Mouse (Mus musculus): Measurements from ENCODE around the gene Gnpat. TPM values are rescaled to one million over a fixed set of nuclear protein-coding genes. Genes with fewer than 3 reads are reported as not detected.

Gnpat gene
- 95.4 and 113 TPM in 2 replicates for polyA plus RNA-seq (2014; fragmentation: Nextera tagmentation; extraction: Ambion mirVana)

DNA sequence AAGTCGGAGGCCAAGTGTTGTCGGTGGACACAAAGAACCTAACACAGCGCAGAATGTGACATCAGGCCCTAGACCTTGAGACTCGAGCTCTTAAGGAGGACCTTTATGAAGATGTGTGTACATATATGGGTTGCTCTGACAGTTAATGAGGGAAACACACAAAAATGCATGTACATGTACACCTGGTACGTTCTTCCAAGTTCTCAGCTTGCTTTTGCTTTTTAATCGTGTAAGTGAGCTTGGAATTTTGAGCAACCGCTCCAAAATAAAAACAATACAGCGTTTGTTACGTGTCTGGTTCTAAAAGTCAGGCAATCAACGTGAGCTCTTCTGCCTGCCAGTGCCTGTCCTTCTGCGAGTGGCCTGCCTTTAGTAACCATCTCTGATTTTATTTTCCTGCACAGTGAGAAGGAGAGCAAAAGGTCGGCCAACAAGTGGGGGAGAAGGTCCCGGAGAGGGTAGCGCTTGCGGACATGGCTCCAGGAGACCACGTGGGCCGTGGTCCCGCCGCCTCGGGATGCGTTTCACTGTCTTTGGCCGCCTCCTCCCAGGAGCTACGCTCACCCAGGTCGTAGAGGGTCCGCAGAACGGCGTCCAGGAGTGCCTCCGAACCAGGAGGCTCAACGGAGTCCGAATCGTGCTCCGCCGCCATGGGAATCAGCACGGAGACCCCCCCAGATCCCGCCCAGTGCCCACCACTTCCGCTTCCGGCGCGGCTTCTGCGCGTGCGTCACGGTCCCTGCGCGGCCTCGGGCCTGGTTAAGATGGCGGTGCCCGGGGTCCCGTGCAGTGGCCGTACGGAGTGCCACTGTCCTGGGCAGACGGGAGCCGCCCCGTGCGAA is at the start of gene Gnpat, which contains the start of gene 2810004N23Rik:
Gene Gnpat, plus strand, starts transcription at position 713 of the 842 bp plus-strand sequence.
Gene 2810004N23Rik, minus strand, starts transcription at position 800 of the 842 bp plus-strand sequence.
- H3K9ac ChIP-seq (ENCODE audit: low read depth, low read length) = peak within 1 kb of the TSS; percentile 98
- under 1% methylated on average over 53 of the region's 55 CpGs for WGBS (ENCODE audit: insufficient replicate concordance)
- ATAC-seq (replicated peaks; ENCODE audit: insufficient number of reproducible peaks, low FRiP score, low TSS enrichment) = peak; percentile 93
- H3K4me1 ChIP-seq (ENCODE audit: control insufficient read depth, insufficient read depth, low read length) = peaks cover 36% of the 10 kb centered on the region
- H3K27me3 ChIP-seq (ENCODE audit: control insufficient read depth, insufficient read depth, low read length) = no peaks in the 10 kb centered on the region
- H3K27ac ChIP-seq (ENCODE audit: low read depth, low read length) = peak within 1 kb of the TSS; percentile 92
- peak within 1 kb of the TSS; percentile 87 for H3K4me2 ChIP-seq
- H3K9me3 ChIP-seq (replicated peaks; ENCODE audit: control insufficient read depth, low read length) = no peaks in the 10 kb centered on the region
- peak within 1 kb of the TSS; percentile 94 for H3K4me3 ChIP-seq (ENCODE audit: low read depth, low read length)
- H3K36me3 ChIP-seq (ENCODE audit: control insufficient read depth, insufficient read depth, low read length) = peaks cover 19% of the 10 kb centered on the region

DNA sequence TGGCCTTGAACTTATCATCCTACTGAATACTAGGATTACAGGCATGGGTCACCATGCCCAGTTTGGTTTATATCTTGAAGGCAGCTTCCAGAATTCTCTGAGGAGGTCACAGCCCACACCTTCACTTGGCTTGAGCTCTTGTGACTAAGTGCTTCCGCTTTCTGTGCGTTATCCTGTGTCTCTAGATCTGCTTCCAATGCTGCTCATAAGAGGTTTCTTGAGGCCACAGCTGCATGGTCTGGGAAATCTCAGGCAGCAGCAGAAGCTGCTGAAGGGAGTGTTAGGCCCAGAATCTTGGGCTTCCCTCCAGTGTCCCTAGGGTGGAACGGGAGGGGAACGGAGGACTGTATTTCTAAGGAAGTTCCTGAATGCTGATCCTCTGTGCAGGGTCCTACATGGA is 49.5 kb upstream of the Gnpat start:
- no peak for ATAC-seq (replicated peaks; ENCODE audit: insufficient number of reproducible peaks, low FRiP score, low TSS enrichment)
- H3K9ac ChIP-seq (ENCODE audit: low read depth, low read length) = no peak overlapping the region
- H3K4me3 ChIP-seq (ENCODE audit: low read depth, low read length) = no peak overlapping the region
- H3K9me3 ChIP-seq (replicated peaks; ENCODE audit: control insufficient read depth, low read length) = no peaks in the 10 kb centered on the region
- H3K27me3 ChIP-seq (ENCODE audit: control insufficient read depth, insufficient read depth, low read length) = no peaks in the 10 kb centered on the region
- 69% methylated on average over 4 of the region's 4 CpGs for WGBS (ENCODE audit: insufficient replicate concordance)
- H3K4me1 ChIP-seq (ENCODE audit: control insufficient read depth, insufficient read depth, low read length) = no peaks in the 10 kb centered on the region
- no peak overlapping the region for H3K27ac ChIP-seq (ENCODE audit: low read depth, low read length)
- H3K36me3 ChIP-seq (ENCODE audit: control insufficient read depth, insufficient read depth, low read length) = no peaks in the 10 kb centered on the region
- H3K4me2 ChIP-seq = no peak overlapping the region

DNA sequence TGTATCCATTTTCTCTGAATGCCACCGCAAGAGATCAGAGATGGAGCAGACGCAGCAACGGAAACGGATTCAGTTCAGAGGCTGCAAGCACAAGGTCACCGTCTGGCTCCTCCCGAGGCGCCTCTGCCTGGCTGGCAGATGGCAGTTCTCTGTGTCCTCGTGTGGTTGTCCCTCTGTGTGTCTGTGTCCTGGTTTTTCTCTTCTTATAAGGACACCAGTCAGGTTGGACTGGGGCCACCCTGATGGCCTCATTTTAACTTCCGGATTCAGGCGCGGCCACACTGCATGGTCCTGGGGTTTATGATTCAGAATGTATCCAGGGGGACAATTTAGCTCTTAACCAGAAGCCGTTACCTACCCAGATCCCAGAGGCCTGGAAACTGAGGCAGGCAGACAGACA is 47.0 kb upstream of the Gnpat start:
- Histone ChIP-seq H3K9ac (ENCODE audit: low read depth, low read length) (no peak overlapping the region), H3K36me3 (ENCODE audit: control insufficient read depth, insufficient read depth, low read length) (no peaks in the 10 kb centered on the region), H3K9me3 (replicated peaks; ENCODE audit: control insufficient read depth, low read length) (no peaks in the 10 kb centered on the region), H3K27me3 (ENCODE audit: control insufficient read depth, insufficient read depth, low read length) (0 out of 2 replicates have a peak, but pooled peaks cover 2% of the 10 kb centered on the region), H3K27ac (ENCODE audit: low read depth, low read length) (no peak overlapping the region), H3K4me3 (ENCODE audit: low read depth, low read length) (no peak overlapping the region), H3K4me2 (no peak overlapping the region), H3K4me1 (ENCODE audit: control insufficient read depth, insufficient read depth, low read length) (no peaks in the 10 kb centered on the region)
- no peak for ATAC-seq (replicated peaks; ENCODE audit: insufficient number of reproducible peaks, low FRiP score, low TSS enrichment)
- WGBS (ENCODE audit: insufficient replicate concordance) = 85% methylated on average over 12 of the region's 12 CpGs

GRCm38 (mm10) chr8:124816866-124817265 is 46.0 kb upstream of the Gnpat start:
- ATAC-seq (replicated peaks; ENCODE audit: insufficient number of reproducible peaks, low FRiP score, low TSS enrichment) = no peak
- Histone ChIP-seq H3K4me1 (ENCODE audit: control insufficient read depth, insufficient read depth, low read length) (no peaks in the 10 kb centered on the region), H3K4me3 (ENCODE audit: low read depth, low read length) (no peak overlapping the region), H3K4me2 (no peak overlapping the region), H3K36me3 (ENCODE audit: control insufficient read depth, insufficient read depth, low read length) (no peaks in the 10 kb centered on the region), H3K9me3 (replicated peaks; ENCODE audit: control insufficient read depth, low read length) (no peaks in the 10 kb centered on the region), H3K27ac (ENCODE audit: low read depth, low read length) (no peak overlapping the region), H3K27me3 (ENCODE audit: control insufficient read depth, insufficient read depth, low read length) (0 out of 2 replicates have a peak, but pooled peaks cover 2% of the 10 kb centered on the region), H3K9ac (ENCODE audit: low read depth, low read length) (no peak overlapping the region)
- 85% methylated on average over 11 of the region's 11 CpGs for WGBS (ENCODE audit: insufficient replicate concordance)

DNA sequence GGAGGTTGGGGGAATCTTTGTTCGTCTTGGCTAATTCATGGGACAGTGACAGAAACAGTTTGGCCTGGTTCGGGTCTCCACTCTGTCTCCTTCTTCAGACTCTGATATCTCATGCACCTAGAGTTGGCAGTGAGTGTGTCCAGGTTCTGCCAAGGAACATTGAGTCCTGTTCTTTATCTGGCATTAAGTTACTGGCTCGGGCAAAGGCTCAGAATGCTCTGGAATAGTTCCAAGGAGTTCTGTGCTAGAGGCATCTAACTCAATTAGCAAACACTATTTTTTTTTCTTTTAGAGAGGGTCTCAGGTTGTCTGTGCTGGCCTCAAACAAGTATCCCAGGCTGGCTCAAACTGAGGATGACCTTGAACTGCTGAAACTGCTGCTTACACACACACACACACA is 45.5 kb upstream of the Gnpat start:
- 75% methylated on average over 3 of the region's 3 CpGs for WGBS (ENCODE audit: insufficient replicate concordance)
- Histone ChIP-seq H3K27ac (ENCODE audit: low read depth, low read length) (no peak overlapping the region), H3K4me2 (no peak overlapping the region), H3K36me3 (ENCODE audit: control insufficient read depth, insufficient read depth, low read length) (no peaks in the 10 kb centered on the region), H3K4me3 (ENCODE audit: low read depth, low read length) (no peak overlapping the region), H3K9me3 (replicated peaks; ENCODE audit: control insufficient read depth, low read length) (no peaks in the 10 kb centered on the region), H3K4me1 (ENCODE audit: control insufficient read depth, insufficient read depth, low read length) (no peaks in the 10 kb centered on the region), H3K9ac (ENCODE audit: low read depth, low read length) (no peak overlapping the region), H3K27me3 (ENCODE audit: control insufficient read depth, insufficient read depth, low read length) (0 out of 2 replicates have a peak, but pooled peaks cover 2% of the 10 kb centered on the region)
- ATAC-seq (replicated peaks; ENCODE audit: insufficient number of reproducible peaks, low FRiP score, low TSS enrichment) = no peak

GRCm38 (mm10) chr8:124819612-124820115 is 43.2 kb upstream of the Gnpat start:
- 63% methylated on average over 6 of the region's 6 CpGs for WGBS (ENCODE audit: insufficient replicate concordance)
- no peaks in the 10 kb centered on the region for H3K9me3 ChIP-seq (replicated peaks; ENCODE audit: control insufficient read depth, low read length)
- no peak overlapping the region for H3K4me3 ChIP-seq (ENCODE audit: low read depth, low read length)
- H3K9ac ChIP-seq (ENCODE audit: low read depth, low read length) = no peak overlapping the region
- 0 out of 2 replicates have a peak, but pooled peaks cover 2% of the 10 kb centered on the region for H3K27me3 ChIP-seq (ENCODE audit: control insufficient read depth, insufficient read depth, low read length)
- H3K36me3 ChIP-seq (ENCODE audit: control insufficient read depth, insufficient read depth, low read length) = no peaks in the 10 kb centered on the region
- H3K27ac ChIP-seq (ENCODE audit: low read depth, low read length) = no peak overlapping the region
- no peaks in the 10 kb centered on the region for H3K4me1 ChIP-seq (ENCODE audit: control insufficient read depth, insufficient read depth, low read length)
- H3K4me2 ChIP-seq = no peak overlapping the region
- no peak for ATAC-seq (replicated peaks; ENCODE audit: insufficient number of reproducible peaks, low FRiP score, low TSS enrichment)

DNA sequence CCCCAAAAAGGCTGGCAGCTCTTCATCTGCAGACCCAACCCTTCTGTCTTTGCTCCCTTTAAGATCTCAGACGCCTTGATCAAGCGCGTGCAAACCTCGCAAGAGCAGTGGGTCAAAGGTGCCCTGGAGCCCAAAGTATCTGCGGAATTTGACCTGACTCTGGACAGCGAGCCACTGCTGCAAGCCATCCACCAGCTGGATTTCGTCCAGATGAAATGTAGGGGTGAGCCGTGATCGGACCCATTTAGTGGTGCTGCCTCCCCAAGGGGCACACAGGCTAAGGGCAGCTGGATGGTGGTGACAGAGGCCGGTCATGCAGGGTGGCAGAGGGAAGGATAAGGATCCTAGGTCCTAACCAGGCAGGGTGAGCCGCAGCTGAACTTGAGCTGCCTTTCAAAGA is 42.7 kb upstream of the Gnpat start:
- no peak overlapping the region for H3K27ac ChIP-seq (ENCODE audit: low read depth, low read length)
- H3K27me3 ChIP-seq (ENCODE audit: control insufficient read depth, insufficient read depth, low read length) = 0 out of 2 replicates have a peak, but pooled peaks cover 2% of the 10 kb centered on the region
- no peaks in the 10 kb centered on the region for H3K4me1 ChIP-seq (ENCODE audit: control insufficient read depth, insufficient read depth, low read length)
- H3K4me2 ChIP-seq = no peak overlapping the region
- 39% methylated on average over 11 of the region's 11 CpGs for WGBS (ENCODE audit: insufficient replicate concordance)
- no peak overlapping the region for H3K9ac ChIP-seq (ENCODE audit: low read depth, low read length)
- no peak overlapping the region for H3K4me3 ChIP-seq (ENCODE audit: low read depth, low read length)
- no peaks in the 10 kb centered on the region for H3K36me3 ChIP-seq (ENCODE audit: control insufficient read depth, insufficient read depth, low read length)
- no peaks in the 10 kb centered on the region for H3K9me3 ChIP-seq (replicated peaks; ENCODE audit: control insufficient read depth, low read length)
- no peak for ATAC-seq (replicated peaks; ENCODE audit: insufficient number of reproducible peaks, low FRiP score, low TSS enrichment)

DNA sequence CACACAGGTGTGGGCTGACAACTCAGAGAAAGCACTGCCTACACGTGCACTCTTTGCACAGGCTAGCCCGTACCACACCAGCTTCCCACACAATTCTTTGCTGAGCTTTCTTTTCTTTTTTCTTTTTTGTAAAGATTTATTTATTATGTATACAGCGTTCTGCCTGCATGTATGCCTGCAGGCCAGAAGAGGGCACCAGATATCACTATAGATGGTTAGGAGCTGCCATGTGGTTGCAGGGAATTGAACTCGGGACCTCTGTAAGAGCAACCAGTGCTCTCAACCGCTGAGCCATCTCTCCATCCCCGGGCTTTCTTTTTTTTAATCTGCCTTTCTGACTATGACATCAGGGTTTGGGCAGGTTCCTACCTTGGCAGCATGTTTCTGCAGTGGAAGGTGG is 39.3 kb upstream of the Gnpat start:
- 0 out of 2 replicates have a peak, but pooled peaks cover 3% of the 10 kb centered on the region for H3K4me1 ChIP-seq (ENCODE audit: control insufficient read depth, insufficient read depth, low read length)

More for the DNA sequence above, 39.3 kb upstream of the Gnpat start:
- no peaks in the 10 kb centered on the region for H3K9me3 ChIP-seq (replicated peaks; ENCODE audit: control insufficient read depth, low read length)
- WGBS (ENCODE audit: insufficient replicate concordance) = 76% methylated on average over 6 of the region's 6 CpGs
- H3K36me3 ChIP-seq (ENCODE audit: control insufficient read depth, insufficient read depth, low read length) = no peaks in the 10 kb centered on the region
- peaks cover 9% of the 10 kb centered on the region; the same call in 1 of the 2 replicates for H3K27me3 ChIP-seq (ENCODE audit: control insufficient read depth, insufficient read depth, low read length)
- H3K27ac ChIP-seq (ENCODE audit: low read depth, low read length) = no peak overlapping the region
- no peak overlapping the region for H3K4me2 ChIP-seq
- H3K4me3 ChIP-seq (ENCODE audit: low read depth, low read length) = no peak overlapping the region
- no peak overlapping the region for H3K9ac ChIP-seq (ENCODE audit: low read depth, low read length)
- no peak for ATAC-seq (replicated peaks; ENCODE audit: insufficient number of reproducible peaks, low FRiP score, low TSS enrichment)

All from heart, embryonic 11.5 days (tissue).